Mouse (Mus musculus) embryonic facial prominence, embryonic 11.5 days (tissue): Measurements from ENCODE around the gene Hist1h2bh. TPM values are rescaled to one million over a fixed set of nuclear protein-coding genes. Genes with fewer than 3 reads are reported as not detected.
"Not testable (repeated sequence)": the region's sequence is repeated elsewhere in the genome, so short reads cannot be mapped to it uniquely, and the experiment has no call there.

Experiments used
- ATAC-seq: fragments of 200-750 bp; cut with Nextera tagmentation; replicated peaks from 2 replicates; pipeline ENCODE4 v1.8.0; 2017; ENCODE audit warnings: low read depth; ENCODE audit not compliant: insufficient number of reproducible peaks, low FRiP score, low TSS enrichment
- DNase-seq: peaks from one replicate; pipeline ENCODE4 v3.0.0-alpha.2; 2015; ENCODE audit warnings: low spot score
- H3K27ac ChIP-seq: fragments of 300-500 bp; sonication (generic); replicated peaks from 2 replicates; pipeline ENCODE4 v1.5.1; 2014; ENCODE audit warnings: mild to moderate bottlenecking, low read depth, low read length, control low read depth
- H3K27me3 ChIP-seq: fragments of 300-500 bp; sonication (generic); 2 replicates; pipeline ENCODE4 v1.6.1; 2014; ENCODE audit warnings: mild to moderate bottlenecking, low read length, moderate library complexity, mixed read lengths; ENCODE audit not compliant: control insufficient read depth, insufficient read depth
- H3K36me3 ChIP-seq: fragments of 300-500 bp; sonication (generic); replicated peaks from 2 replicates; pipeline ENCODE4 v1.6.1; 2014; ENCODE audit warnings: low read depth, mild to moderate bottlenecking, low read length, moderate library complexity, mixed read lengths; ENCODE audit not compliant: control insufficient read depth, insufficient read depth
- H3K4me1 ChIP-seq: fragments of 300-500 bp; sonication (generic); 2 replicates; pipeline ENCODE4 v1.6.1; 2014; ENCODE audit warnings: low read length, mixed read lengths; ENCODE audit not compliant: control insufficient read depth, insufficient read depth
- H3K4me2 ChIP-seq: fragments of 300-500 bp; sonication (generic); 2 replicates; pipeline ENCODE4 v1.6.1; 2014; ENCODE audit warnings: low read depth, mild to moderate bottlenecking, control low read depth, low read length, moderate library complexity
- H3K4me3 ChIP-seq: fragments of 300-500 bp; sonication (generic); 2 replicates; pipeline ENCODE4 v1.5.1; 2014; ENCODE audit warnings: low read depth, low read length, control low read depth
- H3K9ac ChIP-seq: fragments of 300-500 bp; sonication (generic); replicated peaks from 2 replicates; pipeline ENCODE4 v1.6.1; 2014; ENCODE audit warnings: mild to moderate bottlenecking, control low read depth, low read length
- H3K9me3 ChIP-seq: fragments of 300-500 bp; sonication (generic); replicated peaks from 2 replicates; pipeline ENCODE4 v1.6.1; 2016; ENCODE audit warnings: mild to moderate bottlenecking, low read length, inconsistent platforms, mixed read lengths; ENCODE audit not compliant: control insufficient read depth
- WGBS: fragments of 180-500 bp; shearing (Covaris S2); extraction: QIAGEN DNeasy Blood & Tissue Kit; methylation state at CpG from one replicate; pipeline ENCODE4 v1.1.7; 2014; 5-methylcytosine and 5-hydroxymethylcytosine counted together
- polyA plus RNA-seq: library from polyadenylated mRNA; unstranded; fragments of >200 nt; fragmentation: Nextera tagmentation; extraction: Ambion mirVana; gene quantifications from 2 replicates; pipeline ENCODE4 v1.2.1, GENCODE M21; 2014

The Hist1h2bh gene
- 0.67 and 1.3 TPM in 2 replicates for polyA plus RNA-seq

GRCm38 (mm10) chr13:23542999-23543607 lies at the start of gene Hist1h2bh:
Gene Hist1h2bh, minus strand, starts transcription at chr13:23543392.
- not testable (repeated sequence) for H3K27me3 ChIP-seq, H3K9me3 ChIP-seq, H3K36me3 ChIP-seq, H3K4me1 ChIP-seq
- peak within 1 kb of the TSS; percentile 83 for H3K27ac ChIP-seq
- ATAC-seq (peak; percentile 95), DNase-seq (peak; percentile 94)
- peak within 1 kb of the TSS; percentile 70 for H3K4me2 ChIP-seq
- H3K9ac ChIP-seq, result peak within 1 kb of the TSS; percentile 65
- peak within 1 kb of the TSS; percentile 45 for H3K4me3 ChIP-seq
- 1% methylated on average over 30 of the region's 42 CpGs for WGBS

- no peaks in the 10 kb centered on the region for H3K36me3 ChIP-seq
- H3K4me2 ChIP-seq, result no peak overlapping the region
- no peak overlapping the region for H3K27ac ChIP-seq
- no peak overlapping the region for H3K9ac ChIP-seq
- H3K27me3 ChIP-seq, result no peaks in the 10 kb centered on the region
- no peak overlapping the region for H3K4me3 ChIP-seq
- no peaks in the 10 kb centered on the region for H3K4me1 ChIP-seq
- H3K9me3 ChIP-seq, result no peaks in the 10 kb centered on the region
- 72% methylated on average over 7 of the region's 7 CpGs for WGBS
- ATAC-seq (no peak), DNase-seq (peak; percentile 15)
These were observed 49.4 kb upstream of the Hist1h2bh start for GRCm38 (mm10) chr13:23592614-23593013.

- not testable (repeated sequence) for H3K9me3 ChIP-seq, H3K4me1 ChIP-seq, H3K36me3 ChIP-seq, H3K4me2 ChIP-seq, H3K27ac ChIP-seq, ATAC-seq, DNase-seq, H3K4me3 ChIP-seq, H3K27me3 ChIP-seq, H3K9ac ChIP-seq
- WGBS, result 79% methylated on average over 7 of the region's 7 CpGs
These were observed 48.7 kb upstream of the Hist1h2bh start for GRCm38 (mm10) chr13:23591886-23592285.

GRCm38 (mm10) chr13:23591206-23591605 lies 48.0 kb upstream of the Hist1h2bh start:
- no peak overlapping the region for H3K27ac ChIP-seq
- 93% methylated on average over 7 of the region's 7 CpGs for WGBS
- no peak for DNase-seq
- ATAC-seq, result no peak
- no peaks in the 10 kb centered on the region for H3K9me3 ChIP-seq
- no peaks in the 10 kb centered on the region for H3K36me3 ChIP-seq
- H3K4me3 ChIP-seq, result no peak overlapping the region
- no peaks in the 10 kb centered on the region; the same call in 1 of the 2 replicates for H3K4me1 ChIP-seq
- no peak overlapping the region for H3K9ac ChIP-seq
- no peak overlapping the region for H3K4me2 ChIP-seq
- no peaks in the 10 kb centered on the region for H3K27me3 ChIP-seq

- no peaks in the 10 kb centered on the region for H3K9me3 ChIP-seq
- peak overlapping the region; percentile 21 for H3K4me3 ChIP-seq
- DNase-seq (no peak), ATAC-seq (no peak)
- no peaks in the 10 kb centered on the region for H3K27me3 ChIP-seq
- H3K27ac ChIP-seq, result peak overlapping the region; percentile 93
- 6% methylated on average over 1 of the region's 1 CpGs for WGBS
- H3K36me3 ChIP-seq, result no peaks in the 10 kb centered on the region
- peak overlapping the region; percentile 57 for H3K9ac ChIP-seq
- H3K4me2 ChIP-seq, result peak overlapping the region; percentile 41
- no peaks in the 10 kb centered on the region; the same call in 1 of the 2 replicates for H3K4me1 ChIP-seq
These were observed 43.7 kb upstream of the Hist1h2bh start for GRCm38 (mm10) chr13:23586940-23587225.

DNA sequence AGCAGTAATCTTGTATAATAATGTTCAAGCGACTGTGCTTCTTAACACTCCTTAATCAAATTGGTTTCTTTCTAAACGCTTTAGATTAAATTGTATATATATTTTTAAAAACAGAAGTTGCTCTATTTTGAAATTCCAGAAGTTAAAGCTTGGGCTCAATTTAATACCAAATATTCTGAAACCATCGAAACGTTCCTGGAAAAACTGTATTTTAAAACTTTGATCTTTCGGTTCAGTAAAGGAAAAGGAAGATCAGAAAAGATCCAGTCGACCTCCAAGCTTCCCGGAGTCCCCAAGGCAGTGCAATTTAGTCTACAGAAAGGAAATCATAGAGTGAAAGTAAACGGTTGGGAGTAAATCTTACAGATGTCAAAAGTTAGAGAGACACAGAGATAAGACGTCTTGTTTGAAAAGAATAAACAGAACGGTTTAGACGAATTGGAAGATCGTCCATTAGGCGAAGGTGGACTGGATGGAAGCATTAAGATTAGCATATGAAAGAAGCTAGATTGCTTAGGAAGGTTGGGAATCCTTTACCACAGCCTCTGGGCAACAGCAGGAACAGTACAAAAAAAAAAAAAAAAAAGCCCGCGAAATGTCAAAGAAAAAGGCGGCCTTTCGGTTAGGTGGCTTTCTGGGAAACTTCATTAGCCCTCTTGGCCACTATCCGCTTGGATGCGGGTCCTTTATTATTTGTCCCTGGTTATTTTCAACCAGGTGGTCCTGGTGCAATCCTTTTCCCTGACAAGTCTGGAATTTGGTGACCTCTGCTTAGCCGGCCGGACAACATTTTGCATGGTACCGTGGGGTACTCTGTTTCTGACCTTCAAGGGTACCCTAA lies 43.1 kb upstream of the Hist1h2bh start:
- Histone ChIP-seq H3K27ac (peak overlapping the region; percentile 93), H3K4me1 (no peaks in the 10 kb centered on the region; the same call in 1 of the 2 replicates), H3K4me2 (peak overlapping the region; percentile 41), H3K9me3 (no peaks in the 10 kb centered on the region), H3K27me3 (no peaks in the 10 kb centered on the region), H3K36me3 (no peaks in the 10 kb centered on the region), H3K4me3 (peak overlapping the region; percentile 21), H3K9ac (peak overlapping the region; percentile 57)
- peak; percentile 55 for DNase-seq
- WGBS, result 2% methylated on average over 22 of the region's 22 CpGs
- ATAC-seq, result no peak

- Histone ChIP-seq H3K27ac (peak overlapping the region; percentile 96), H3K9ac (peak overlapping the region; percentile 76), H3K4me3 (peak overlapping the region; percentile 42), H3K4me2 (peak overlapping the region; percentile 72)
- not testable (repeated sequence) for H3K4me1 ChIP-seq, H3K27me3 ChIP-seq, H3K36me3 ChIP-seq, H3K9me3 ChIP-seq
- peak; percentile 95 for DNase-seq
- ATAC-seq, result peak; percentile 86
- under 1% methylated on average over 27 of the region's 36 CpGs for WGBS
These were observed 42.4 kb upstream of the Hist1h2bh start for GRCm38 (mm10) chr13:23585442-23586098.

GRCm38 (mm10) chr13:23585029-23585441 lies 41.8 kb upstream of the Hist1h2bh start:
- no peaks in the 10 kb centered on the region for H3K27me3 ChIP-seq
- H3K4me1 ChIP-seq, result no peaks in the 10 kb centered on the region; the same call in 1 of the 2 replicates
- H3K4me2 ChIP-seq, result peak overlapping the region; percentile 72
- H3K4me3 ChIP-seq, result peak overlapping the region; percentile 42
- peak; percentile 83 for DNase-seq
- H3K9me3 ChIP-seq, result no peaks in the 10 kb centered on the region
- no peaks in the 10 kb centered on the region for H3K36me3 ChIP-seq
- under 1% methylated on average over 21 of the region's 21 CpGs for WGBS
- ATAC-seq, result no peak
- peak overlapping the region; percentile 76 for H3K9ac ChIP-seq
- peak overlapping the region; percentile 96 for H3K27ac ChIP-seq
